Mouse (Mus musculus) heart, adult 18-20 months (tissue): ENCODE data around the gene Olfr781. TPM values are rescaled to one million over a fixed set of nuclear protein-coding genes. Genes with fewer than 3 reads are reported as not detected.
"Not testable (repeated sequence)": the region's sequence is repeated elsewhere in the genome, so short reads cannot be mapped to it uniquely, and the experiment has no call there.

Source experiments
- DNase-seq, 2 experiments: peaks; one replicate each; pipeline ENCODE4 v3.0.0; 2021 to 2022; ENCODE audit warnings: mixed read lengths in 1 of 2
- long read RNA-seq, 2 experiments: library from polyadenylated mRNA; stranded (forward); transcript quantifications; one replicate each; pipeline ENCODE4 v2.0.0; 2021
- total RNA-seq, 2 experiments: library from RNA; stranded (reverse); gene quantifications; 2 replicates each; pipeline ENCODE4 v1.2.3; 2021

Olfr781 gene
- total RNA-seq: not detected
- long read RNA-seq, experiment 1: 0 reads
- long read RNA-seq, experiment 2: 0 reads

DNA sequence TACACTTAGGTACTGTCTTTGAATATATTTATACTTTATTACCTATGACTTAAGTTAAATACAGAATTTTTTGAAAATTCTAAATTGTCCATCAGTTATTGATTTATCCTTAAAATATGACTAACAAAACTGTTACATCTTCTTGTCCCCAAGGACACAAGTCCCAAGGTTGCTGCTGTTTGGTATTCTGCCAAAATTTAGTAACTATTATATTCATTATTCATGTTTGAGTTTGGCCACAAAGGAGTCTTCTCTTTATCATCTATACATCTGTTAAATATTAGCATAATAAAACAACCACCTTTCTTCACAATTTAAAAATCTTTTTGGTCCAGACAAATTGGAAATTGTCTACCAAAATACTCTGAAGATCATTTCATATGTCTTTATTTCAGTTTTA lies at the start of gene Olfr781:
TSS of gene Olfr781 (plus strand) at position 301 of the 400 bp plus-strand sequence.
- DNase-seq: no peak

DNA sequence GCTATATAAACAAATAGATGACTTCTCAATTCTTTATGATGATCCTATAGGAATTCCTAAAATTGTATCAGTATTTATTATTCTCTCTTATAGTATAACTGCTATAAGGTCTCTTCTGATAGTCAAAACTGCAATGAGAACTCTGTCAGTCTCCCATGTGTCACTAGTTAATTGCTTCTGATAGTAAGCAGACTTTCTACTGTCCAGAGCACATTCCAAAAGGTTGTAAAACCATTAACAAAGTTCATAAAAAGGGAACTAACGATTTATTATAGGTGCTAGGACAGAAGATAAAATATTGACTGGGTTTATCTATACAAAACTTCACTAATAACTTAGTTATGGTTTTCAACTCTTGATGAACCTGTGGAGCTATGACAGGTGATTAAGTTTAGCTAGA lies 15.7 kb upstream of the Olfr781 start:
- not testable (repeated sequence) for DNase-seq

DNA sequence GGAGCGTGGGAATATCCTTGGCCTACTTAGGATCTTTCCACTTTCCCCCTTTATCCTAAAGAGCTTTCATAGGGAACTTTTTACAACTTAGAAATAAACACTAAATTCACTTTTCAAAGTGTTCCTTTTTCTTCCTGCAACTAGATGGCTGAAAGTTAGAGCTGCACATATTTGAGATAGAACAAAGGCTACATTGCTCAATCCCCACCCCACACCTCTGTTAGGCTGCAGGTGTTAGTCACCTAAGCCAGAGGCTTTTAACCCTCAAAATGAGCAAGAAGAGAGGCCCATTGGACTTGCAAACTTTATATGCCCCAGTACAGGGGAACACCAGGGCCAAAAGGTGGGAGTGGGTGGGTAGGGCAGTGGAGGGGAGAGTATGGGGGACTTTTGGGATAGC lies 15.1 kb upstream of the Olfr781 start:
- not testable (repeated sequence) for DNase-seq

DNA sequence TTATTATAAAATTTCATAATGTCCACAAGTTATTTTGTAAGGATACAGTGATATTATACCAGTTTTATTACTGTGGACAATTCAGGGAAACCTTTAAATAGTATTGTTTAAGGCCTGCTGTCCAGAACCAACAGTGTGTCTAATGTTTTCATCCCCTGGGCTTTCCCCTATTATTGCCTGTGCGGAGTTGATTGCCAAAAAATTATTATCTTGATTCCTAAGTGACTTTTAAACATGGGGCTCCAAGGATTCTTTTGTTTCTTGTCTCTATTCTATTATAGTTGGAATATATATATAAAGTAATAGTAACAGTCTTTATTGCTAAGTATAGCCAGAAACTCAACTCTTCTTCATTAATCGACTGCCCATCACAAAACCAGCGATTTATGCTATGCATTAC lies 10.8 kb upstream of the Olfr781 start, which contains the start of gene Olfr780:
TSS of gene Olfr780 (plus strand) at position 301 of the 400 bp plus-strand sequence.
- DNase-seq: no peak

DNA sequence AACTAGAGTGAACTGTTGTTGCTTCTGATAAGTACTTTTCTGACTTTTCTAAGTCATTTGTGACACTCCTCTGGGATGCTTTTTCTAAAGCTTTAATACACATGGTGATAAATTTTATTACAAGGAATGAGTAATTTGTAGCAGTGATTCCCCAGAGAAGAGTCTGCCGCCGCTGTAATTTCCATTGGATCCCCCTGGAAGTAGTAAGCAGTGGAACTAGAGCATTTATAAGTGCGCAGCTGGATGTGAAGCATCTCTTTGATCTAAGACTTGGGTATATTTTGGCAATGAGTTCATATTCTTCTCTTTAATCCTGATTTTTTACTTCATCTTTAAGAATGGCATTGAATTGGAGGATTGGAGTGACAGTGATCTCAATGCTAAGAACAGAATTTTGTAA lies 19.9 kb downstream of the Olfr781 start, which contains the start of gene Olfr782:
TSS of gene Olfr782 (plus strand) at position 301 of the 400 bp plus-strand sequence.
- DNase-seq: no peak

DNA sequence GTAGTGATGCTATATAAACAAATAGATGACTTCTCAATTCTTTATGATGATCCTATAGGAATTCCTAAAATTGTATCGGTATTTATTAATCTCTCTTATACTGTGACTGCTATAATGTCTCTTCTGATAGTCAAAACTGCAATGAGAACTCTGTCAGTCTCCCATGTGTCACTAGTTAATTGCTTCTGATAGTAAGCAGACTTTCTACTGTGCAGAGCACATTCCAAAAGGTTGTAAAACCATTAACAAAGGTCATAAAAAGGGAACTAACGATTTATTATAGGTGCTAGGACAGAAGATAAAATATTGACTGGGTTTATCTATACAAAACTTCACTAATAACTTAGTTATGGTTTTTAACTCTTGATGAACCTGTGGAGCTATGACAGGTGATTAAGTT lies 23.8 kb downstream of the Olfr781 start:
- DNase-seq: not testable (repeated sequence)

DNA sequence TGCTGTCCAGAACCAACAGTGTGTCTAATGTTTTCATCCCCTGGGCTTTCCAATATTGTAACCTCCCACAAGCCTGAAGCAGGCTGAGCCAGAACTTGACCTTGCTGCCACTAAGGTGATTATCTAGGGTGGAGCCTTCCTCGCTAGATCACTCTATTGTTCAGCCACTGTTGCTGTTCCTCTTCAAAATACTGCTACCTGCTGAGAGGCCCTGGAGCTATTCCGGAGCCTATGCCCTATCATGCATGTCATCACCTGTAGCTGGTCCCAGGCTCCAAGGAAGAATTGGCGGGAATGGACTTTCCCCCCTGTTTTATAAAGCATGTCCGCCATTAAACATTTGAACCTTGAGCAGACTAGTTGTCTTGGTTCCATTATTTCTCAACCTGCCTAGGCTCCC lies 27.8 kb downstream of the Olfr781 start:
- not testable (repeated sequence) for DNase-seq

DNA sequence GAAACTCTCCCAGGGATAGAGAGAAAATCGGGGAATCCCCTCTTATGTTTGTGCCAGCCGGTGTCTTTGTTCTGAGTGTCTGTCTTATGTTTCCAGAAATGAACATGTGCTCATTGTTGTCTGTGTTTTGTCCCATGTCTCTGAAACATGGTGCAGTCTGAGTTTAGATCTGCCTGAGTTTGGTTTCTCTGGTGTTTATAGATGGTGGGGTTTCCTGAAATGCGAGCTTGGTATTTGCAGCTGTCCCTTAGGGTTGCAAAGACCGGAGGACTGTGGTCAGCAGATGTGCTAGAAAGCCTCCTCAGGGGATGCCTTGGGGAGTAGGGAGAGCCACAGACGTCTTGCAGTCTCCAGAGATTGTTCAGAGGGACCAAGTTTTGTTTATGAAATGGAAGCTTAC lies 28.7 kb downstream of the Olfr781 start:
- no peak for DNase-seq

DNA sequence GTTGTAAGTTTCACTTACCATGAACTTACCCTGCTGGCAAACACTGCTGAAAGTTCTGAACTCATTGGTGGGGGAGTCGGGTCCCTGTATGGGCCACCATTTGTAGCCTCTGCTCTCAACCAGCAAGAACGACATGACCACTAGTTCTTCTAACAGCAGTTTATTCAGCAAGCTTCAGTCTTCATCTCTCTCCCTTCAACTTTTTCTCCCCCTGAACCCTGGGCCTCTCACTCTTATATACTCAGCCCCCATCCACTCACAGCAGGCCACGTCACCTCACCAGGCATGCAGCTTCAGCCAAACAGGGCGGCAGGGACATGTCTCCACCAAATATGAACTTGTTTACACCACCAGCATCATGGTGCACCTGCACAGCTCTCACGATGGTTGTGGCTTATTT lies 45.4 kb downstream of the Olfr781 start:
- DNase-seq: not testable (repeated sequence)

Other genes starting within 250 kb of the Olfr781 start
- not detected for gene Olfr767, start 245.9 kb upstream of the Olfr781 start, total RNA-seq
- not detected for gene Olfr768, start 229.5 kb upstream of the Olfr781 start, total RNA-seq
- gene Olfr769, start 211.0 kb upstream of the Olfr781 start, total RNA-seq: not detected
- not detected for gene Olfr770, start 189.9 kb upstream of the Olfr781 start, total RNA-seq
- not detected for gene Olfr771, start 164.1 kb upstream of the Olfr781 start, total RNA-seq
- not detected for gene Olfr772, start 150.9 kb upstream of the Olfr781 start, total RNA-seq
- gene Olfr773, start 141.4 kb upstream of the Olfr781 start, total RNA-seq: not detected
- not detected for gene Olfr774, start 92.7 kb upstream of the Olfr781 start, total RNA-seq
- gene Olfr775, start 80.4 kb upstream of the Olfr781 start, total RNA-seq: not detected
- not detected for gene Olfr776, start 69.7 kb upstream of the Olfr781 start, total RNA-seq
- not detected for gene Olfr777, start 57.4 kb upstream of the Olfr781 start, total RNA-seq
- not detected for gene Olfr780, start 10.7 kb upstream of the Olfr781 start, total RNA-seq
- gene Olfr782, start 20.0 kb downstream of the Olfr781 start, total RNA-seq: not detected
- gene Olfr784, start 55.2 kb downstream of the Olfr781 start, total RNA-seq: not detected
- not detected for gene Olfr785, start 76.6 kb downstream of the Olfr781 start, total RNA-seq
- not detected for gene Olfr786, start 98.5 kb downstream of the Olfr781 start, total RNA-seq
- gene Olfr787, start 133.0 kb downstream of the Olfr781 start, total RNA-seq: not detected
- gene Olfr788, start 142.1 kb downstream of the Olfr781 start, total RNA-seq: not detected
- gene Olfr789, start 155.9 kb downstream of the Olfr781 start, total RNA-seq: not detected
- not detected for gene Olfr790, start 169.6 kb downstream of the Olfr781 start, total RNA-seq
- gene Olfr791, start 192.9 kb downstream of the Olfr781 start, total RNA-seq: not detected
- not detected for gene Olfr792, start 210.3 kb downstream of the Olfr781 start, total RNA-seq
- not detected for gene Olfr794, start 238.8 kb downstream of the Olfr781 start, total RNA-seq